Mouse (Mus musculus) midbrain, postnatal 0 days (tissue): ENCODE data around the gene A930018P22Rik. TPM values are rescaled to one million over a fixed set of nuclear protein-coding genes. Genes with fewer than 3 reads are reported as not detected.
"Not testable (repeated sequence)": the region's sequence is repeated elsewhere in the genome, so short reads cannot be mapped to it uniquely, and the experiment has no call there.

Source experiments
- ATAC-seq: fragments of 200-750 bp; cut with Nextera tagmentation; 2 replicates; pipeline ENCODE4 v1.8.0; 2017; ENCODE audit warnings: moderate number of reproducible peaks, mild to moderate bottlenecking, moderate TSS enrichment, moderate library complexity; ENCODE audit not compliant: low FRiP score
- DNase-seq: peaks from one replicate; pipeline ENCODE4 v3.0.0-alpha.2; 2015; ENCODE audit warnings: low spot score
- H3K27ac ChIP-seq: fragments of 300-500 bp; sonication (generic); 2 replicates; pipeline ENCODE4 v1.5.1; 2014; ENCODE audit warnings: low read depth, mild to moderate bottlenecking, low read length, mixed read lengths
- H3K27me3 ChIP-seq: fragments of 300-500 bp; sonication (generic); 2 replicates; pipeline ENCODE4 v1.6.1; 2014; ENCODE audit warnings: low read length, control low read depth, mixed read lengths; ENCODE audit not compliant: insufficient read depth
- H3K36me3 ChIP-seq: fragments of 300-500 bp; sonication (generic); 2 replicates; pipeline ENCODE4 v1.6.1; 2014; ENCODE audit warnings: low read length, control low read depth, mixed read lengths; ENCODE audit not compliant: insufficient read depth
- H3K4me1 ChIP-seq: fragments of 300-500 bp; sonication (generic); 2 replicates; pipeline ENCODE4 v1.6.1; 2014; ENCODE audit warnings: mild to moderate bottlenecking, control low read depth, antibody characterized with exemption, low read length, mixed read lengths; ENCODE audit not compliant: insufficient read depth
- H3K4me2 ChIP-seq: fragments of 300-500 bp; sonication (generic); 2 replicates; pipeline ENCODE4 v1.6.1; 2014; ENCODE audit warnings: low read depth, mild to moderate bottlenecking, low read length, mixed read lengths; ENCODE audit not compliant: poor library complexity, severe bottlenecking
- H3K4me3 ChIP-seq: fragments of 300-500 bp; sonication (generic); 2 replicates; pipeline ENCODE4 v1.5.1; 2014; ENCODE audit warnings: low read depth, mild to moderate bottlenecking, low read length, moderate library complexity
- H3K9ac ChIP-seq: fragments of 300-500 bp; sonication (generic); replicated peaks from 2 replicates; pipeline ENCODE4 v1.6.1; 2014; ENCODE audit warnings: mild to moderate bottlenecking, low read length, moderate library complexity, mixed read lengths; ENCODE audit not compliant: poor library complexity, severe bottlenecking
- H3K9me3 ChIP-seq: fragments of 300-500 bp; sonication (generic); 2 replicates; pipeline ENCODE4 v1.6.1; 2016; ENCODE audit warnings: low read length, control low read depth
- CTCF ChIP-seq: IDR thresholded peaks from 2 replicates; pipeline ENCODE4 v1.5.1; 2016; ENCODE audit warnings: antibody characterized with exemption, mild to moderate bottlenecking
- WGBS: fragments of 180-500 bp; shearing (Covaris S2); extraction: QIAGEN DNeasy Blood & Tissue Kit; methylation state at CpG from one replicate; pipeline ENCODE4 v1.1.7; 2014; 5-methylcytosine and 5-hydroxymethylcytosine counted together
- polyA plus RNA-seq: library from polyadenylated mRNA; unstranded; fragments of >200 nt; fragmentation: Nextera tagmentation; extraction: Ambion mirVana; gene quantifications from 2 replicates; pipeline ENCODE4 v1.2.1, GENCODE M21; 2015
- total RNA-seq: library from RNA; depleted of rRNA; stranded (reverse); fragments of >200 nt; gene quantifications from 2 replicates; pipeline ENCODE4 v1.2.3, GENCODE M21; 2014; rRNA removed

The A930018P22Rik gene
- total RNA-seq (not detected in 2 replicates), polyA plus RNA-seq (0.26 TPM in 1 of 2 replicates, not detected in the other)

GRCm38 (mm10) chr2:104122505-104123378 lies at the start of gene A930018P22Rik:
Gene A930018P22Rik, plus strand, starts transcription at chr2:104122769.
- H3K4me2 ChIP-seq = peak within 1 kb of the TSS; percentile 89
- H3K27me3 ChIP-seq = no peaks in the 10 kb centered on the region
- DNase-seq (peak; percentile 94), ATAC-seq (peak; percentile 96)
- no peaks in the 10 kb centered on the region for H3K9me3 ChIP-seq
- no peaks in the 10 kb centered on the region for H3K36me3 ChIP-seq
- peak within 1 kb of the TSS; percentile 83 for H3K4me3 ChIP-seq
- peak; percentile 32 for TF ChIP-seq CTCF
- H3K4me1 ChIP-seq = no peaks in the 10 kb centered on the region
- H3K27ac ChIP-seq = peak within 1 kb of the TSS; percentile 62
- under 1% methylated on average over 64 of the region's 74 CpGs for WGBS
- peak within 1 kb of the TSS; percentile 70 for H3K9ac ChIP-seq

- H3K9me3 ChIP-seq, DNase-seq, H3K4me1 ChIP-seq, H3K36me3 ChIP-seq, H3K4me3 ChIP-seq, H3K27me3 ChIP-seq, H3K9ac ChIP-seq, H3K4me2 ChIP-seq, H3K27ac ChIP-seq, ATAC-seq: not testable (repeated sequence)
- WGBS = 78% methylated on average over 5 of the region's 5 CpGs
Measured at GRCm38 (mm10) chr2:104078285-104078684, 44.3 kb upstream of the A930018P22Rik start.

- not testable (repeated sequence) for H3K9me3 ChIP-seq, H3K27me3 ChIP-seq, H3K27ac ChIP-seq, ATAC-seq, H3K4me2 ChIP-seq, H3K4me3 ChIP-seq, H3K4me1 ChIP-seq, H3K36me3 ChIP-seq, DNase-seq, H3K9ac ChIP-seq
- WGBS = no CpG with 5 or more reads among the region's 1 CpGs
Measured at GRCm38 (mm10) chr2:104081436-104082050, 41.0 kb upstream of the A930018P22Rik start.

GRCm38 (mm10) chr2:104082474-104082873 lies 40.1 kb upstream of the A930018P22Rik start:
- no peaks in the 10 kb centered on the region for H3K9me3 ChIP-seq
- ATAC-seq (no peak), DNase-seq (no peak)
- H3K36me3 ChIP-seq = no peaks in the 10 kb centered on the region
- H3K4me2 ChIP-seq = no peak overlapping the region
- H3K4me3 ChIP-seq = no peak overlapping the region
- no peak for TF ChIP-seq CTCF
- H3K27me3 ChIP-seq = no peaks in the 10 kb centered on the region
- H3K9ac ChIP-seq = no peak overlapping the region
- H3K27ac ChIP-seq = no peak overlapping the region
- H3K4me1 ChIP-seq = no peaks in the 10 kb centered on the region

GRCm38 (mm10) chr2:104084027-104084426 lies 38.5 kb upstream of the A930018P22Rik start:
- ATAC-seq, H3K4me2 ChIP-seq, H3K9ac ChIP-seq, H3K9me3 ChIP-seq, H3K27ac ChIP-seq, H3K4me3 ChIP-seq, H3K36me3 ChIP-seq, DNase-seq, H3K4me1 ChIP-seq, H3K27me3 ChIP-seq: not testable (repeated sequence)

- not testable (repeated sequence) for H3K36me3 ChIP-seq, DNase-seq, H3K27me3 ChIP-seq, ATAC-seq, H3K4me3 ChIP-seq, H3K9me3 ChIP-seq, H3K27ac ChIP-seq, H3K9ac ChIP-seq, H3K4me1 ChIP-seq, H3K4me2 ChIP-seq
- WGBS = 95% methylated on average over 1 of the region's 1 CpGs
Measured at GRCm38 (mm10) chr2:104087562-104087961, 35.0 kb upstream of the A930018P22Rik start.
